Mouse (Mus musculus) natural killer cell, adult 2 months (primary cell): ENCODE data around the gene Mbd5.
A peak's percentile ranks its signal among the peaks of the same experiment; 100 is the strongest.

Experiments
- DNase-seq, 2 experiments: peaks; one replicate each; pipeline ENCODE4 v3.0.0; 2022; ENCODE audit warnings: low spot score in 2 of 2

Gene Mbd5

DNA sequence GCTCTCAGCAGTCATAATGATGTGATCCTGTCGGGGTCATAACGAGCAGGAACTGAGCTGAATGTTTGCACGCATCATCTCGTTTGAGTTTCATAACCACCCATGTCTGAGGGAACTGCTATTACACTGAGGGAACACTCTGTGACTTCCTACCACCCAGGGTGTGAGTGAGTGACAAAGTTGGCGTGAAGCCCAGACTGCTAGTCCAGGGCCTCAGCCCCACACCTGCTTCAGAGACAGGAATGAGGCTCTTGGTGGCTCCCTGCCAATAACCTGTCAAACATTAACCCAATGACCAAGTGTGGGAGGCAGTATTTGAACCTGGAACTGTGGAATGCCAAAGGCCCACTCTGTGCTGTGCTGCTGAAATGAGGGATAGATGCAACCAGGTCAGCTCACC is 400.5 kb downstream of the Mbd5 start:
- DNase-seq, result peak in 1 of 2 experiments; percentile 5

DNA sequence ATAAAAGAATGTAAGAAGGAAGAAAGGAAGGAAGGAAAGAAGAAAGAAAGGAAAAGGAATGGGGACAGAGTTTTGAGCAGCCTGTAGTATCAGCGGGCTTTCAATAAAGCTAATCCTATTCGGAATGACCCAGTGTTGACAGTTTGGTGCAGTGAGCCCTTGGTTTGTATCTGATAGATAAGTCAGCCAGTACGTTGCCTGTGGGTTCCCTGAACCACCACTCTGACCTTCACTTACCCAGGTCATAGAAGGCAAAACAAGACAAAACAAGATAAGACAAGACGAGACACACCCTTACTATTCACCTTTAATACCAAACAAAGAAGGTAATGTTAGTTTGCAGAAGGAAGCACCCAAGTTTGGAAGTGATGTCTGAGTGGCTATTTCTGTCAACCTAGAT is 401.5 kb downstream of the Mbd5 start:
- no peak for DNase-seq

DNA sequence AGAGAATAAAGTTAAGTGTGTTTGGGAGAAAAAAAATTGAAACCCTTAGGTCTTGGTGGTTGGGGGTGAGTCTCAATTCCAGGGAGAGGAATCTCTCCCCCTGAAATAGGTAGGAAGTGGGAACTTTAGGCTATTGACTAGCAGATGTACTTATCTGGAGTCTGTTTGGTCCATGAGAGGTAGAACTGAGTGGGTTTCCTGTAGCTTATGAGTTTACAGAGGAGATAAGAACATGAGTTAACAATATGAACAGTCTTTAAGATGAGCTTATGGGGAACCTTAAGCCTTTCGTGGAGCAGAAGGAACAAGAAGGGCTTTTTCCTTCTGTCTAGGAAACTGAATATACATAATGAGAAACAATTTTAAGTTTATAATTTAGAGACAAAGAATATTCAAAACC is 404.8 kb downstream of the Mbd5 start:
- DNase-seq, result no peak

DNA sequence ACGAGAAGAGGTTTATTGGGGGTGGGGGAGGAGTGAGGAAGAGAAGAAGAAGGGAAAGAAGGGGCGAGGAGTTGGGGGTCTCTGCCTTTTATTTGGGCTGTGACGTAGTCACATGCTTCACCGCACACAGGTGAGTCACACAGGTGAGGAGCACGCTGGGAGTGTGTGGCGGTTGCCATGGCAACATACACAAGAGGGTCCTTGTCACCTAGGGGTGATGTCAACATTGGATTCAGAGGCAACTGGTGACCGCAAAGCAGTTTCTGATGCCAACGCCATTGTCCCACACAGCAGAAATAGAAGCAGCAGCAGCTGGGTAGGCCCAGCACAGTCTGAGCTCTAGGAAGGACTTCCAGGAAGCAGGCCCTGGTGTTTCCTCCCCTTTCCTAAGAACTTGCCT is 406.6 kb downstream of the Mbd5 start:
- DNase-seq, result no peak

DNA sequence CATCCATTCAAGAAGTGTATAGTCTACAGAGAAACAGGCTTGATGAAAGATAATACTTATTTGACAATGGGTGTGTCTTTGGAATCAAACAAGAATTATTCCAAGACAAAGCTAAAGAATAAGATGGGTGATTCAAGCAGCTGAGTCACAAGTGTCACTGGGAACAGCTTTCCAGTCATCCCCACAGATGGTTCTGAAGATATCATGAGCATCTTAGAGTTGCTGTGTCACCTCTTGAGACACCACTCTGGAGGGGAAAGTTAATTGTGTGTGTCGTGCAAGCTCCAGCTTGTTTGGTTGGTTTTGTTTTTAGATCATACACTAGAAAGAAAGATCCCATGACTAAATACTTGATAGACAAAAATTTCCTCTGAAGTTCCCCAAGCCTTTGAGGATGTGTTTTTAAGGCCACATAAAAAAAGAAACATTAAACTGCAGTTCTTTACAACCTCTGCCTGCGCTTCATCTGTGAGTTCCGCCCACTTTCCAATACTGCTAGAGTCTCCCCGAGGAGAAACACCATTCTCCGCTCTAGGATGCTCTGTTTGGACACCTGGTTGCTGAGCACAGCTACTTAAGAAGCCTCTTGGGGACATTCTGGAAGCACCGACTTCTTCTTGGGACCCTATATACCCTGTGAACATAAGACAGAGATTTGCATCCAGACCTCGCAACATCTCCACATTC is 409.0 kb downstream of the Mbd5 start:
- DNase-seq, result no peak

DNA sequence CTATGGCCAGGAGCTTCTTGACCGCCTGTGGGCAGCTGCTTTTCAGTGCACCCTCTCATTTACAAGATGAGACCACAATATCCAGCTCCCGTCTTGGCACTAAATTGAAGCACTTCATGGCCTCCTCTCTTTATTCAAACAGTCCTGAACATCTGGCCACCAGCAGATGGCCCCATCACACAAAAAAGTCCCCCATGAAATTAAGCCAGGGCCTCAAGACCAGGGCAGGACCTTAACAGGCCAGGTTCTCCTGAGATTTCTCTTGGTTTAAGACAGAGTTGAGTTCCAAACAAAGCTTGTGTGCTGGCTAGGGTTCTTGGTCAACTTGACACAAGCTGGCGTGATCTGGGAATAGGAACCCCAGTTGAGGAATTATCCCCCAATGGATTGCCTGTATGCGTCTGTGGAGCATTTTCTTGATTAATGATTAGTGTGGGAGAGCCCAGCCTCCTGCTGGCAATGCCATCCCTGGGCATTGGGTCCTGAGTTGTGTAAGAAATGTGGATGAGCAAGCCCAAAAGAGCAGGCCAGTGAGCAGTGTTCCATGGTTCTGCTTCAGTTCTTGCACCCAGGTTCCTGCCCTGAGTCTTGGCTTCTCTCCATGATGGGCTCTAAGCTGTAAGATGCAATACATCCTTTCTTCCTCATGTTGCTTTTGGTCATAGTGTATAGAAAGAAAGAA is 409.7 kb downstream of the Mbd5 start:
- DNase-seq, result peak in 1 of 2 experiments; percentile 40

DNA sequence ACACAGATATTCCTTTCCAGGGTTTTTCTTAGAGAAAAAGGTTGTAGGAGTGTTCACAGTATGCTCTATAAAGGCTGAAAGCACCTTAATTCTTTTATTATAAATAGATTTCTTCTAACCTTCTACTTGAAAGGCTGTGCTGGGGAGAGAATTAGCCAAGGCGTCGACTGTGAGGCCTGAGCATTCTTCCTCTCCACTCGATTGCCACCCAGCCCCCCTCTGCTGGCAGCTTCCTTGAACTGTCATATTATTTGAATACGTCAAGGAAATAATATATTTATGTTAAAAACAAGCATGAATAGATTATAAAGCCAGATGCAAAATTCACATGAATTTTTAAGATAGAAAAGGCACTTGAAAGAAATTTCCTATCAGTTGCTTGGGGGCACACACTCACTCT is 410.4 kb downstream of the Mbd5 start:
- DNase-seq, result no peak

DNA sequence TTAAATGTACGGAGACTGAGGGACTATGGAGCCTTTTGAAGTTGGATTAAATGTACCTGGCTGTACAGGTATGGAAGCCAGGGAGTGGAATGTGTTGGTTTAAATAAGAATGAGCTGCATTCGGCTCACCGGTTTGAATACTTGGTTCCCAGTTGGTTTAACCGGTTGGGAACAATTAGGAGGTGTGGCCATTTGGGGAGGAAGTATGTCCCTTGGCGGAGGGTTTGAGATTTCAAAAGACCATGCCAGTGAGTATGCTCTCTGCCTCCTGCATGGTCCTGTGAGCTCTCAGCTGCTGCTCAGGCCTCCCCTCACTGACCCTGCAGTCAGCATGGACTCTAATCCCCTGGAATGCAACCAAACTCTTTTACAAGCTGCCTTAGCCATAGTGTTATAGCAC is 415.2 kb downstream of the Mbd5 start:
- no peak for DNase-seq

DNA sequence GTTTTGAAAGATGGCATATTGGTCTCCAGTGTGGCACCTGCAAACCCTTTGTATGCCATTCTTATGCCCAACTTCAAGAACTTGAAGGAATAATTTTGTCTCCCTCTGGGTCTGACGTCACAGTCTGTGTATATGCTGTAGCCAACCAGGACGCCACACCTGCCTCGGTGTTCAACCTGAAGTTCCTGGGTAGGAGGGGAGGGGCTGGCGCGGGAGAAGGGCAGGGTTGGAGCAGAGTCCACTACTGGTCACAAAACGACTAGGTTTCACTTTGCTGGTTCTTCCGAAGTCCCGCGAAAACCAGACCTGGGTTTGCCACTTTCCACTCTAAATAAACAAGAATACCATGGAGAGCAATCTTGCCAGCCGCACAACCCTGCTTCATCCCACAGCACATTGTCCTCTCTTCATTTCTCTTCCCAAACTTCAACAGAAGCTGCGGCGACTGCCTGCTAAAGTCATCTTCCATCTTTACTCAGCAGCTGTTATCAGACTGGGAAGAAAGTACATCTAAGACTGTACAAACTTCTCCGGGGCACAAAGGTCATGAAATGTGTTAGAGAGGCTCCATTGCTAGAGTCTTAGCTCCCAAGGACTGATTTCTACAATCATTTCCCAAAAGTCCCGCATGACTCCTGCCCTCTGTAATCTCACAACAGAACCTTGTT is 417.7 kb downstream of the Mbd5 start:
- no peak for DNase-seq

DNA sequence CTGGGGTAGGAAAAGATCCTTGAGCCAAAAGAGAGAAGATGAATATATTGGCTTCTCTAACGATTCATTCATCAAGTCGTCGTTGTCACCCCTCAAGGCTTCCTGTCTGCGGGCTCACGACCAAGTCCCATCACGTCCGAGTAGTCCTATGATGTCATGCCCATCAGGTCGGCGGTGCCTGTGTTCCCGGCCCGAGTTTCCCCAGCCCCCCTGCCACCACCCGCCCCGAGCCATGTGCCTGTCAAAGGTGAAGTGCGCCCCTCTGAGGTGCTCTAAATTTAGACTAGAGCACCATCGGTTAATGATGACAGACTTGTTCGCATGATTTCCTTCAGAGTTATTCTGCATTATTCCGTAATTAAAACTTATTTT is 418.2 kb downstream of the Mbd5 start:
- DNase-seq, result no peak

DNA sequence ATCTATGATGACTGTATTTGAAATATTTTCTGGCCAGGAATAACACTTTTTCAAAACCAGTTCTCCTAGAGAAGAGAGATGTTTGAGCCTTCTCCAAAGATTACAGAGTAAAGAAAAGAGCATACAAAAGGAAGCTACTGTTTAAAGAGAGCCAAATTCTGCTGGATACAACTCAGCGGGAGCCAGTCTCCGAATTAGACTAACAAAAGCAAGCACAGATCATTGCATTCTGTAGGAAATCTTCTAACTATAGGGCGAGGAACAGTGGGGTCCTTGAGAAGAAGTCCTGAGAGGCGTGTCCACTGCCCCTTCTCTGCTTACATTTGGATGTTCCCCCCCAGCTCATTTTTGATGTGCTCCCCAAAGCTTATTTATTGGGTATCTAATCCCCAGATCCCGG is 422.3 kb downstream of the Mbd5 start:
- no peak for DNase-seq

DNA sequence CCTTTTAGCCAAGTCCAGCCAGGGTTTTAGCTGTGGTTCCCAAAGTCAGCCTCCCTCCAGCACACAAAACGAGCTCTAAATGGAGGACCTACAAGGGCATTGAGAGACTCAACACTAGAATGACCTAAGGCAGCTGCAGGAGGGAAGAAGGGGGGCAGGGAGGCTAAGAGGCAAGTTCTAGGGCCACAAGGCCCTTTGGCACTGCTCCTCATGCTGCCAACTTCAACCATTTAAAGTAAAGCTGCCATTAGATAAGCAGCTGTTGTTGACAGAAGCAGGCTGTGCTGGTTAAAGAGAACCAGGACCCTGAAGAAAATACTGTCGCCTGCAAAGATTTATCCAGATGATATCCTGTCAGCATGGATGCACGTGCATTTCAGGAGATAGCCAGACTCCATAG is 423.3 kb downstream of the Mbd5 start:
- no peak for DNase-seq
